Mouse (Mus musculus): Measurements from ENCODE around the gene Grk2. TPM values are rescaled to one million over a fixed set of nuclear protein-coding genes. Genes with fewer than 3 reads are reported as not detected.

Grk2 gene
- polyA plus RNA-seq, 1 experiment from 2014 or later = 26.8 TPM

- H3K9me3 ChIP-seq (replicated peaks; ENCODE audit: control insufficient read depth, low read length, poor library complexity, severe bottlenecking) = no peaks in the 10 kb centered on the region
- no peak for ATAC-seq
- H3K27me3 ChIP-seq (ENCODE audit: control insufficient read depth, insufficient read depth, low read depth, low read length) = no peaks in the 10 kb centered on the region
- peaks cover 64% of the 10 kb centered on the region for H3K36me3 ChIP-seq (ENCODE audit: control insufficient read depth, insufficient read depth, low read length)
- WGBS = 78% methylated on average over 14 of the region's 15 CpGs
- H3K9ac ChIP-seq (ENCODE audit: low read depth, low read length) = no peak overlapping the region
- no peaks in the 10 kb centered on the region for H3K4me1 ChIP-seq (ENCODE audit: control insufficient read depth, insufficient read depth, low read length)
- H3K27ac ChIP-seq (ENCODE audit: low read length) = no peak overlapping the region
- H3K4me3 ChIP-seq (ENCODE audit: low read depth, low read length) = no peak overlapping the region
- no peak overlapping the region for H3K4me2 ChIP-seq (ENCODE audit: low read length)
Measured at GRCm38 (mm10) chr19:4290749-4291148, 15.3 kb downstream of the Grk2 start.

GRCm38 (mm10) chr19:4283653-4284052 is 22.4 kb downstream of the Grk2 start:
- peaks cover 11% of the 10 kb centered on the region for H3K4me1 ChIP-seq (ENCODE audit: control insufficient read depth, insufficient read depth, low read length)
- H3K36me3 ChIP-seq (ENCODE audit: control insufficient read depth, insufficient read depth, low read length) = peaks cover 34% of the 10 kb centered on the region
- peak overlapping the region; percentile 64 for H3K4me2 ChIP-seq (ENCODE audit: low read length)
- H3K4me3 ChIP-seq (ENCODE audit: low read depth, low read length) = peak overlapping the region; percentile 66
- WGBS = 39% methylated on average over 7 of the region's 7 CpGs
- H3K27me3 ChIP-seq (ENCODE audit: control insufficient read depth, insufficient read depth, low read depth, low read length) = no peaks in the 10 kb centered on the region
- peak overlapping the region; percentile 82; the same call in 1 of the 2 replicates for H3K27ac ChIP-seq (ENCODE audit: low read length)
- H3K9ac ChIP-seq (ENCODE audit: low read depth, low read length) = 0 out of 2 replicates have a peak overlapping the region, but pooled peaks have one; percentile 15
- no peaks in the 10 kb centered on the region for H3K9me3 ChIP-seq (replicated peaks; ENCODE audit: control insufficient read depth, low read length, poor library complexity, severe bottlenecking)
- no peak for ATAC-seq

GRCm38 (mm10) chr19:4282898-4283553 is 23.0 kb downstream of the Grk2 start, which contains the start of gene Ankrd13d:
TSS of gene Ankrd13d (minus strand) at chr19:4283137.
- Histone ChIP-seq H3K9me3 (replicated peaks; ENCODE audit: control insufficient read depth, low read length, poor library complexity, severe bottlenecking) (no peaks in the 10 kb centered on the region), H3K9ac (ENCODE audit: low read depth, low read length) (peak within 1 kb of the TSS; percentile 86), H3K27me3 (ENCODE audit: control insufficient read depth, insufficient read depth, low read depth, low read length) (no peaks in the 10 kb centered on the region), H3K27ac (ENCODE audit: low read length) (peak within 1 kb of the TSS; percentile 82), H3K4me2 (ENCODE audit: low read length) (peak within 1 kb of the TSS; percentile 64), H3K4me3 (ENCODE audit: low read depth, low read length) (peak within 1 kb of the TSS; percentile 66), H3K4me1 (ENCODE audit: control insufficient read depth, insufficient read depth, low read length) (peaks cover 11% of the 10 kb centered on the region), H3K36me3 (ENCODE audit: control insufficient read depth, insufficient read depth, low read length) (peaks cover 29% of the 10 kb centered on the region)
- ATAC-seq = peak; percentile 94
- under 1% methylated on average over 47 of the region's 50 CpGs for WGBS

- 97% methylated on average over 9 of the region's 9 CpGs for WGBS
- no peak overlapping the region for H3K4me2 ChIP-seq (ENCODE audit: low read length)
Measured at GRCm38 (mm10) chr19:4280425-4280824, 25.6 kb downstream of the Grk2 start.

GRCm38 (mm10) chr19:4279487-4279886 is 26.5 kb downstream of the Grk2 start:
- no peaks in the 10 kb centered on the region for H3K27me3 ChIP-seq (ENCODE audit: control insufficient read depth, insufficient read depth, low read depth, low read length)
- no peak overlapping the region for H3K27ac ChIP-seq (ENCODE audit: low read length)
- ATAC-seq = no peak
- H3K4me3 ChIP-seq (ENCODE audit: low read depth, low read length) = no peak overlapping the region
- peaks cover 9% of the 10 kb centered on the region; the same call in 1 of the 2 replicates for H3K36me3 ChIP-seq (ENCODE audit: control insufficient read depth, insufficient read depth, low read length)
- WGBS = 97% methylated on average over 1 of the region's 1 CpGs
- H3K9ac ChIP-seq (ENCODE audit: low read depth, low read length) = no peak overlapping the region
- no peak overlapping the region for H3K4me2 ChIP-seq (ENCODE audit: low read length)
- peaks cover 11% of the 10 kb centered on the region for H3K4me1 ChIP-seq (ENCODE audit: control insufficient read depth, insufficient read depth, low read length)
- 0 out of 2 replicates have a peak, but pooled peaks cover 4% of the 10 kb centered on the region for H3K9me3 ChIP-seq (replicated peaks; ENCODE audit: control insufficient read depth, low read length, poor library complexity, severe bottlenecking)

More at GRCm38 (mm10) chr19:4280425-4280824, 25.6 kb downstream of the Grk2 start:
- Histone ChIP-seq H3K27ac (ENCODE audit: low read length) (no peak overlapping the region), H3K36me3 (ENCODE audit: control insufficient read depth, insufficient read depth, low read length) (peaks cover 9% of the 10 kb centered on the region; the same call in 1 of the 2 replicates), H3K9ac (ENCODE audit: low read depth, low read length) (no peak overlapping the region), H3K4me3 (ENCODE audit: low read depth, low read length) (no peak overlapping the region), H3K4me1 (ENCODE audit: control insufficient read depth, insufficient read depth, low read length) (peaks cover 11% of the 10 kb centered on the region), H3K9me3 (replicated peaks; ENCODE audit: control insufficient read depth, low read length, poor library complexity, severe bottlenecking) (0 out of 2 replicates have a peak, but pooled peaks cover 4% of the 10 kb centered on the region), H3K27me3 (ENCODE audit: control insufficient read depth, insufficient read depth, low read depth, low read length) (no peaks in the 10 kb centered on the region)
- ATAC-seq = no peak

GRCm38 (mm10) chr19:4270972-4271371 is 35.0 kb downstream of the Grk2 start:
- Histone ChIP-seq H3K4me1 (ENCODE audit: control insufficient read depth, insufficient read depth, low read length) (peaks cover 6% of the 10 kb centered on the region), H3K36me3 (ENCODE audit: control insufficient read depth, insufficient read depth, low read length) (peaks cover 12% of the 10 kb centered on the region), H3K4me2 (ENCODE audit: low read length) (no peak overlapping the region), H3K4me3 (ENCODE audit: low read depth, low read length) (no peak overlapping the region), H3K9ac (ENCODE audit: low read depth, low read length) (no peak overlapping the region), H3K27ac (ENCODE audit: low read length) (no peak overlapping the region), H3K9me3 (replicated peaks; ENCODE audit: control insufficient read depth, low read length, poor library complexity, severe bottlenecking) (0 out of 2 replicates have a peak, but pooled peaks cover 1% of the 10 kb centered on the region), H3K27me3 (ENCODE audit: control insufficient read depth, insufficient read depth, low read depth, low read length) (peaks cover 12% of the 10 kb centered on the region)
- no peak for ATAC-seq
- WGBS = 94% methylated on average over 11 of the region's 11 CpGs

GRCm38 (mm10) chr19:4270187-4270586 is 35.8 kb downstream of the Grk2 start:
- peaks cover 12% of the 10 kb centered on the region for H3K27me3 ChIP-seq (ENCODE audit: control insufficient read depth, insufficient read depth, low read depth, low read length)
- no peak overlapping the region for H3K4me2 ChIP-seq (ENCODE audit: low read length)
- 80% methylated on average over 6 of the region's 6 CpGs for WGBS
- H3K4me3 ChIP-seq (ENCODE audit: low read depth, low read length) = no peak overlapping the region
- peaks cover 12% of the 10 kb centered on the region for H3K36me3 ChIP-seq (ENCODE audit: control insufficient read depth, insufficient read depth, low read length)
- H3K27ac ChIP-seq (ENCODE audit: low read length) = no peak overlapping the region
- no peak overlapping the region for H3K9ac ChIP-seq (ENCODE audit: low read depth, low read length)
- ATAC-seq = no peak
- peaks cover 6% of the 10 kb centered on the region for H3K4me1 ChIP-seq (ENCODE audit: control insufficient read depth, insufficient read depth, low read length)
- no peaks in the 10 kb centered on the region for H3K9me3 ChIP-seq (replicated peaks; ENCODE audit: control insufficient read depth, low read length, poor library complexity, severe bottlenecking)

- H3K4me2 ChIP-seq (ENCODE audit: low read length) = peak within 1 kb of the TSS; percentile 53
- peaks cover 12% of the 10 kb centered on the region for H3K27me3 ChIP-seq (ENCODE audit: control insufficient read depth, insufficient read depth, low read depth, low read length)
- peak within 1 kb of the TSS; percentile 56 for H3K9ac ChIP-seq (ENCODE audit: low read depth, low read length)
- H3K27ac ChIP-seq (ENCODE audit: low read length) = no peak within 1 kb of the TSS
- peak; percentile 50; the same call in 1 of the 2 replicates for ATAC-seq
- peaks cover 6% of the 10 kb centered on the region for H3K4me1 ChIP-seq (ENCODE audit: control insufficient read depth, insufficient read depth, low read length)
- H3K4me3 ChIP-seq (ENCODE audit: low read depth, low read length) = peak within 1 kb of the TSS; percentile 33
- 6% methylated on average over 46 of the region's 46 CpGs for WGBS
- H3K36me3 ChIP-seq (ENCODE audit: control insufficient read depth, insufficient read depth, low read length) = peaks cover 12% of the 10 kb centered on the region
- H3K9me3 ChIP-seq (replicated peaks; ENCODE audit: control insufficient read depth, low read length, poor library complexity, severe bottlenecking) = no peaks in the 10 kb centered on the region
Measured at GRCm38 (mm10) chr19:4268566-4269361, 37.3 kb downstream of the Grk2 start, which contains the start of gene Ssh3. TSS of gene Ssh3 (minus strand) at chr19:4269180.
